Mouse (Mus musculus): Measurements from ENCODE around the gene Ivd. TPM values are rescaled to one million over a fixed set of nuclear protein-coding genes. Genes with fewer than 3 reads are reported as not detected.
A peak's percentile ranks its signal among the peaks of the same experiment; 100 is the strongest.

The Ivd gene
- polyA plus RNA-seq, 1 experiment, result 3.2 TPM

- H3K9me3 ChIP-seq, result no peaks in the 10 kb centered on the region
- peaks cover 8% of the 10 kb centered on the region; the same call in 1 of the 2 replicates for H3K4me1 ChIP-seq
- H3K27me3 ChIP-seq (replicated peaks), result no peaks in the 10 kb centered on the region
- no peak overlapping the region for H3K4me3 ChIP-seq (replicated peaks)
- TF ChIP-seq FLI1 (IDR thresholded peaks at IDR 0.05; ENCODE audit: low read length) (no peak), GATA1 (IDR thresholded peaks at IDR 0.05; ENCODE audit: borderline replicate concordance, low read length) (no peak)
- H3K36me3 ChIP-seq (replicated peaks; ENCODE audit: low read length), result peaks cover 85% of the 10 kb centered on the region
These were observed 58.7 kb downstream of the Ivd start for GRCm38 (mm10) chr2:118920428-118920827.

- H3K27me3 ChIP-seq (replicated peaks), result peaks cover 21% of the 10 kb centered on the region
- peaks cover 31% of the 10 kb centered on the region for H3K4me1 ChIP-seq
- peaks cover 45% of the 10 kb centered on the region for H3K36me3 ChIP-seq (replicated peaks; ENCODE audit: low read length)
- no peaks in the 10 kb centered on the region for H3K9me3 ChIP-seq
- peak overlapping the region; percentile 93 for H3K4me3 ChIP-seq (replicated peaks)
- TF ChIP-seq FLI1 (IDR thresholded peaks at IDR 0.05; ENCODE audit: low read length) (no peak), GATA1 (IDR thresholded peaks at IDR 0.05; ENCODE audit: borderline replicate concordance, low read length) (no peak)
These were observed 64.2 kb downstream of the Ivd start for GRCm38 (mm10) chr2:118925952-118926351.

GRCm38 (mm10) chr2:118926361-118926997, 64.7 kb downstream of the Ivd start, which contains the start of gene Chst14:
Gene Chst14 (plus strand): TSS chr2:118926496.
- TF ChIP-seq FLI1 (IDR thresholded peaks at IDR 0.05; ENCODE audit: low read length), result no peak
- no peak for TF ChIP-seq GATA1 (IDR thresholded peaks at IDR 0.05; ENCODE audit: borderline replicate concordance, low read length)
- peaks cover 40% of the 10 kb centered on the region for H3K36me3 ChIP-seq (replicated peaks; ENCODE audit: low read length)
- H3K9me3 ChIP-seq, result no peaks in the 10 kb centered on the region
- peak within 1 kb of the TSS; percentile 93 for H3K4me3 ChIP-seq (replicated peaks)
- peaks cover 22% of the 10 kb centered on the region for H3K27me3 ChIP-seq (replicated peaks)
- peaks cover 31% of the 10 kb centered on the region for H3K4me1 ChIP-seq

- peak overlapping the region; percentile 93 for H3K4me3 ChIP-seq (replicated peaks)
- peaks cover 26% of the 10 kb centered on the region for H3K27me3 ChIP-seq (replicated peaks)
- peaks cover 31% of the 10 kb centered on the region for H3K4me1 ChIP-seq
- no peaks in the 10 kb centered on the region for H3K9me3 ChIP-seq
- TF ChIP-seq GATA1 (IDR thresholded peaks at IDR 0.05; ENCODE audit: borderline replicate concordance, low read length), result no peak
- TF ChIP-seq FLI1 (IDR thresholded peaks at IDR 0.05; ENCODE audit: low read length), result no peak
- peaks cover 33% of the 10 kb centered on the region for H3K36me3 ChIP-seq (replicated peaks; ENCODE audit: low read length)
These were observed 65.4 kb downstream of the Ivd start for GRCm38 (mm10) chr2:118926998-118927739.

Other genes with a start within 250 kb of the Ivd start
- 7.2 and 8.5 TPM in 2 replicates for gene Pak6, start 198.7 kb upstream of the Ivd start, polyA plus RNA-seq (2012; ENCODE audit: insufficient read depth, low replicate concordance)
- 0.30 and 0.55 TPM in 2 replicates for gene Ankrd63, start 158.0 kb upstream of the Ivd start, polyA plus RNA-seq (2012; ENCODE audit: insufficient read depth, low replicate concordance)
- gene Plcb2, start 133.5 kb upstream of the Ivd start, polyA plus RNA-seq (2012; ENCODE audit: insufficient read depth, low replicate concordance), result 14.4 and 25.8 TPM in 2 replicates
- 374 and 820 TPM in 2 replicates for gene Inafm2, start 116.2 kb upstream of the Ivd start, polyA plus RNA-seq (2012; ENCODE audit: insufficient read depth, low replicate concordance)
- gene Ccdc9b, start 99.3 kb upstream of the Ivd start, polyA plus RNA-seq (2012; ENCODE audit: insufficient read depth, low replicate concordance), result 0.57 TPM in 1 of 2 replicates, not detected in the other
- gene Phgr1, start 89.2 kb upstream of the Ivd start, polyA plus RNA-seq (2012; ENCODE audit: insufficient read depth, low replicate concordance), result 17.2 and 54.9 TPM in 2 replicates
- 0.06 TPM in 1 of 2 replicates, not detected in the other for gene Disp2, start 82.2 kb upstream of the Ivd start, polyA plus RNA-seq (2012; ENCODE audit: insufficient read depth, low replicate concordance)
- gene Knstrn, start 48.0 kb upstream of the Ivd start, polyA plus RNA-seq (2012; ENCODE audit: insufficient read depth, low replicate concordance), result 48.4 and 154 TPM in 2 replicates
- gene Bahd1, start 38.4 kb downstream of the Ivd start, polyA plus RNA-seq (2012; ENCODE audit: insufficient read depth, low replicate concordance), result 11.5 and 14.8 TPM in 2 replicates
- 0.81 and 2.1 TPM in 2 replicates for gene Chst14, start 64.5 kb downstream of the Ivd start, polyA plus RNA-seq (2012; ENCODE audit: insufficient read depth, low replicate concordance)
- gene Ccdc32, start 167.4 kb downstream of the Ivd start, polyA plus RNA-seq (2012; ENCODE audit: insufficient read depth, low replicate concordance), result 11.1 and 12.4 TPM in 2 replicates
- 0.67 and 1.8 TPM in 2 replicates for gene Rpusd2, start 172.8 kb downstream of the Ivd start, polyA plus RNA-seq (2012; ENCODE audit: insufficient read depth, low replicate concordance)
- 0.47 and 1.4 TPM in 2 replicates for gene Knl1, start 185.2 kb downstream of the Ivd start, polyA plus RNA-seq (2012; ENCODE audit: insufficient read depth, low replicate concordance)

Data from megakaryocyte, embryonic 14.5 days (primary cell).